Mouse (Mus musculus): Measurements from ENCODE around the gene Bend5.

DNA sequence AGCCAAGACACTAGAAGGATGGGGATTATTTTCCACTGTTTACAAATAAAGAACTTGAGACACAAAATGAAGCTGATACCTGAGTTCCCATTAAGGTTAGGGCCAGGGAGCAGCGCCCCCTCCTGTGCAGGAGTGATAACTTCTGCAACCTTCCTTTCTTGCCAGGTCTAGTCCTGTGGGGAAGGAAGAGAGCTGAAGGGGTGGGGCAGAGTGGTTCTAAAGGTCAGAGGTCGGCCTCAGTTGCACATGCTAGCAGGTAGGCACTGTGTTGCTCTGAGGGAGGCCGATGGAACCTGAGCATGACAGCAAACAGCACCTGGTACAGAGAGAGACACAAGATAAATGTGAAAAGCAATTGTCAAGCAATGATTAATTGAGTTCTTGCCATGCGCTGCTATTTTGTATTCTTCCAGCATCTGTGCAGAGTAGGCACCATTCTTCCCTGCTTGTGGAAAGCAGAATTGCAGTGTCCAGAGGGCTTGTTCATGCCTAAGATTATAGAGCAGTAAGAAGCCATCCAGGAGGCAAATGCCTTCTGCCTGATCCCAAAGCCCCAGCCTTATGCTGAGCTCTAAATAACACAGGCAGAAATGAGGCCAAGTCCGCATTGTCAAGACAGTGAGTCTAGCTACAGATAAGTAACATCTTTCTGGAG is 79.1 kb downstream of the Bend5 start:
- no peak for TF ChIP-seq CTCF (IDR thresholded peaks at IDR 0.05; ENCODE audit: borderline replicate concordance, control insufficient read depth, extremely low read depth, insufficient read depth, low read length, poor library complexity)
- TF ChIP-seq POLR2A (IDR thresholded peaks at IDR 0.05; ENCODE audit: control insufficient read depth, extremely low read depth, insufficient read depth, low read length, poor library complexity), result no peak
